Mouse (Mus musculus): ENCODE measurements around the gene Prrg2.

- TF ChIP-seq CTCF (IDR thresholded peaks at IDR 0.05; ENCODE audit: extremely low read depth, insufficient read length, insufficient replicate concordance, low read depth, low read length) (no peak), POLR2A (IDR thresholded peaks at IDR 0.05; ENCODE audit: low read depth, low read length) (peak; percentile 56)
These were observed 8.5 kb downstream of the Prrg2 start for GRCm38 (mm10) chr7:45053931-45054510.
